Mouse (Mus musculus): ENCODE results near the gene Cfap70. TPM values are rescaled to one million over a fixed set of nuclear protein-coding genes. Genes with fewer than 3 reads are reported as not detected.

The Cfap70 gene
- polyA plus RNA-seq, 1 experiment from 2014 or later: 3.7 TPM

GRCm38 (mm10) chr14:20379753-20380430 lies 72.1 kb downstream of the Cfap70 start:
- H3K4me3 ChIP-seq (ENCODE audit: low read depth, low read length): no peak overlapping the region
- DNase-seq (ENCODE audit: low spot score) (no peak), ATAC-seq (no peak)
- H3K9me3 ChIP-seq (ENCODE audit: low read length): no peaks in the 10 kb centered on the region
- 82% methylated on average over 9 of the region's 9 CpGs for WGBS
- no peak overlapping the region for H3K9ac ChIP-seq (replicated peaks; ENCODE audit: low read depth)
- TF ChIP-seq EP300 (IDR thresholded peaks at IDR 0.05) (no peak), CTCF (IDR thresholded peaks at IDR 0.05) (no peak)
- H3K27me3 ChIP-seq (replicated peaks; ENCODE audit: insufficient read depth, low read length): no peaks in the 10 kb centered on the region
- H3K4me1 ChIP-seq (ENCODE audit: insufficient read depth, low read depth, low read length): no peaks in the 10 kb centered on the region
- H3K27ac ChIP-seq (ENCODE audit: low read length): peak overlapping the region; percentile 6; the same call in 1 of the 2 replicates
- no peak overlapping the region for H3K4me2 ChIP-seq (replicated peaks; ENCODE audit: low read depth, low read length)
- H3K36me3 ChIP-seq (ENCODE audit: insufficient read depth, low read length): peaks cover 13% of the 10 kb centered on the region; the same call in 1 of the 2 replicates

GRCm38 (mm10) chr14:20379087-20379640 lies 72.9 kb downstream of the Cfap70 start:
- H3K9ac ChIP-seq (replicated peaks; ENCODE audit: low read depth): no peak overlapping the region
- TF ChIP-seq EP300 (IDR thresholded peaks at IDR 0.05): peak; percentile 47; the same call in 1 of the 2 replicates
- no peak for TF ChIP-seq CTCF (IDR thresholded peaks at IDR 0.05)
- H3K4me2 ChIP-seq (replicated peaks; ENCODE audit: low read depth, low read length): no peak overlapping the region
- no peak overlapping the region for H3K4me3 ChIP-seq (ENCODE audit: low read depth, low read length)
- H3K9me3 ChIP-seq (ENCODE audit: low read length): no peaks in the 10 kb centered on the region
- no peaks in the 10 kb centered on the region for H3K4me1 ChIP-seq (ENCODE audit: insufficient read depth, low read depth, low read length)
- peak; percentile 89 for DNase-seq (ENCODE audit: low spot score)
- H3K36me3 ChIP-seq (ENCODE audit: insufficient read depth, low read length): peaks cover 15% of the 10 kb centered on the region; the same call in 1 of the 2 replicates
- 55% methylated on average over 5 of the region's 5 CpGs for WGBS
- H3K27ac ChIP-seq (ENCODE audit: low read length): peak overlapping the region; percentile 76
- H3K27me3 ChIP-seq (replicated peaks; ENCODE audit: insufficient read depth, low read length): no peaks in the 10 kb centered on the region
- peak; percentile 91 for ATAC-seq

GRCm38 (mm10) chr14:20378313-20379061 lies 73.5 kb downstream of the Cfap70 start:
- WGBS: 27% methylated on average over 13 of the region's 13 CpGs
- ATAC-seq (peak; percentile 70), DNase-seq (ENCODE audit: low spot score) (peak; percentile 79)
- Histone ChIP-seq H3K27me3 (replicated peaks; ENCODE audit: insufficient read depth, low read length) (no peaks in the 10 kb centered on the region), H3K36me3 (ENCODE audit: insufficient read depth, low read length) (peaks cover 20% of the 10 kb centered on the region; the same call in 1 of the 2 replicates), H3K4me3 (ENCODE audit: low read depth, low read length) (no peak overlapping the region), H3K9me3 (ENCODE audit: low read length) (no peaks in the 10 kb centered on the region), H3K4me1 (ENCODE audit: insufficient read depth, low read depth, low read length) (no peaks in the 10 kb centered on the region), H3K4me2 (replicated peaks; ENCODE audit: low read depth, low read length) (peak overlapping the region; percentile 27; the same call in 1 of the 2 replicates), H3K9ac (replicated peaks; ENCODE audit: low read depth) (no peak overlapping the region), H3K27ac (ENCODE audit: low read length) (peak overlapping the region; percentile 76)
- TF ChIP-seq EP300 (IDR thresholded peaks at IDR 0.05) (no peak), CTCF (IDR thresholded peaks at IDR 0.05) (peak; percentile 75)

GRCm38 (mm10) chr14:20377112-20377521 lies 74.9 kb downstream of the Cfap70 start:
- TF ChIP-seq EP300 (IDR thresholded peaks at IDR 0.05) (no peak), CTCF (IDR thresholded peaks at IDR 0.05) (no peak)
- WGBS: 52% methylated on average over 4 of the region's 4 CpGs
- ATAC-seq (no peak), DNase-seq (ENCODE audit: low spot score) (peak; percentile 28)
- no peaks in the 10 kb centered on the region for H3K9me3 ChIP-seq (ENCODE audit: low read length)
- no peak overlapping the region for H3K9ac ChIP-seq (replicated peaks; ENCODE audit: low read depth)
- H3K4me2 ChIP-seq (replicated peaks; ENCODE audit: low read depth, low read length): no peak overlapping the region
- no peaks in the 10 kb centered on the region for H3K4me1 ChIP-seq (ENCODE audit: insufficient read depth, low read depth, low read length)
- no peaks in the 10 kb centered on the region for H3K27me3 ChIP-seq (replicated peaks; ENCODE audit: insufficient read depth, low read length)
- no peak overlapping the region for H3K27ac ChIP-seq (ENCODE audit: low read length)
- no peak overlapping the region for H3K4me3 ChIP-seq (ENCODE audit: low read depth, low read length)
- peaks cover 20% of the 10 kb centered on the region; the same call in 1 of the 2 replicates for H3K36me3 ChIP-seq (ENCODE audit: insufficient read depth, low read length)

- H3K4me2 ChIP-seq (replicated peaks; ENCODE audit: low read depth, low read length): no peak overlapping the region
- no peaks in the 10 kb centered on the region for H3K9me3 ChIP-seq (ENCODE audit: low read length)
- H3K9ac ChIP-seq (replicated peaks; ENCODE audit: low read depth): no peak overlapping the region
- no peaks in the 10 kb centered on the region for H3K27me3 ChIP-seq (replicated peaks; ENCODE audit: insufficient read depth, low read length)
- no peak overlapping the region for H3K27ac ChIP-seq (ENCODE audit: low read length)
- ATAC-seq (no peak), DNase-seq (ENCODE audit: low spot score) (no peak)
- no peak overlapping the region for H3K4me3 ChIP-seq (ENCODE audit: low read depth, low read length)
- H3K36me3 ChIP-seq (ENCODE audit: insufficient read depth, low read length): 0 out of 2 replicates have a peak, but pooled peaks cover 17% of the 10 kb centered on the region
- TF ChIP-seq EP300 (IDR thresholded peaks at IDR 0.05) (no peak), CTCF (IDR thresholded peaks at IDR 0.05) (no peak)
- H3K4me1 ChIP-seq (ENCODE audit: insufficient read depth, low read depth, low read length): no peaks in the 10 kb centered on the region
- 93% methylated on average over 1 of the region's 1 CpGs for WGBS
Observed at GRCm38 (mm10) chr14:20371854-20372253, 80.2 kb downstream of the Cfap70 start.

GRCm38 (mm10) chr14:20370798-20371197 lies 81.2 kb downstream of the Cfap70 start:
- 0 out of 2 replicates have a peak, but pooled peaks cover 24% of the 10 kb centered on the region for H3K36me3 ChIP-seq (ENCODE audit: insufficient read depth, low read length)
- H3K9ac ChIP-seq (replicated peaks; ENCODE audit: low read depth): no peak overlapping the region
- DNase-seq (ENCODE audit: low spot score) (no peak), ATAC-seq (no peak)
- no peak overlapping the region for H3K4me3 ChIP-seq (ENCODE audit: low read depth, low read length)
- no peak overlapping the region for H3K4me2 ChIP-seq (replicated peaks; ENCODE audit: low read depth, low read length)
- TF ChIP-seq CTCF (IDR thresholded peaks at IDR 0.05) (no peak), EP300 (IDR thresholded peaks at IDR 0.05) (no peak)
- 79% methylated on average over 7 of the region's 7 CpGs for WGBS
- no peak overlapping the region for H3K27ac ChIP-seq (ENCODE audit: low read length)
- no peaks in the 10 kb centered on the region for H3K27me3 ChIP-seq (replicated peaks; ENCODE audit: insufficient read depth, low read length)
- H3K9me3 ChIP-seq (ENCODE audit: low read length): no peaks in the 10 kb centered on the region
- no peaks in the 10 kb centered on the region for H3K4me1 ChIP-seq (ENCODE audit: insufficient read depth, low read depth, low read length)

All from lung, postnatal 0 days (tissue).